Mouse (Mus musculus): Measurements from ENCODE around the gene Egfem1. TPM values are rescaled to one million over a fixed set of nuclear protein-coding genes. Genes with fewer than 3 reads are reported as not detected.

Egfem1 gene
- polyA plus RNA-seq, 1 experiment: 0.80 TPM

DNA sequence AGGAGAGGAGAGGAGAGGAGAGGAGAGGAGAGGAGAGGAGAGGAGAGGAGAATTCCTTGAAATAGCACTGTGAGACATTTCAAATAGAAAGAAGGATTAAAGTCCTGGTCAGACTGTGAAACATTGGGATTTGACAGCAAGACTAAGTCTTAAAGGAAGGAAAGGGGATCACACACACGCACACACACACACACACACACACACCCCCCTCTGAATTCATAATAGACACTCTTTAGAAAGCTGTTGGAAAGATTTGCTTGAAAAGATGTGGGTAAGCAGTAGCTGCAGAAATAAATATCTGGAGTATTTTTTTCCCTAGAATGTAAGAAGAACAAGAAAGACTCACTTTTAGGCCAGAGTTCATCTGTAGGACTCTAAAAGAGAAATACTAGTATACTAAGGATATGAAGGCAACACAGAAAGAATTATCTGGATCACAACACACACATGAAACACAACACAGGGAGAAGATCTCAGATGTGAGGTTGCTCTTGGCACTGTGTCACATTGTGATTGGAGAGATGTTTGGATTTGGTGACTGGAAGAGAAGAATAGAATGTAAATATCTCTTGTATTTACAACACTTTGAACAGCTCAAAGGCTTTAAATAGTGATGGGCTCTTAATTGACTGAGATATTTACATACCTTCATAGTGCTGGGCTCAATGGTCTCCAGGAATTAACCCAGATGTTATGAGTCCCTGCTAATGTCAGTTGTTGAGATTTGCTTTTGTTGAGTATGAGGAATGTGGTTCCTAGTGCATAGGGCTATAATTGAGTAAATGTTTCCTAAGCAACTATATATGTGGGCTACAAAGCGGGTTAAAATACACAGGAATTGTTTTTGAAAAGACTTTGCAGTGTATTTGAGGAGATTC lies 50.5 kb downstream of the Egfem1 start:
- WGBS: 74% methylated on average over 2 of the region's 2 CpGs

GRCm38 (mm10) chr3:29134509-29134908 lies 52.7 kb downstream of the Egfem1 start:
- DNase-seq: no peak
- TF ChIP-seq POLR2A (IDR thresholded peaks at IDR 0.05; ENCODE audit: borderline replicate concordance, extremely low read depth, low read depth, low read length) (no peak), CTCF (IDR thresholded peaks at IDR 0.05; ENCODE audit: insufficient read depth, low read length) (no peak)
- no peak overlapping the region for H3K4me3 ChIP-seq (replicated peaks; ENCODE audit: extremely low read depth, low read depth, low read length)
- H3K4me1 ChIP-seq (ENCODE audit: control insufficient read depth, insufficient read depth, low read length): no peaks in the 10 kb centered on the region
- 44% methylated on average over 11 of the region's 11 CpGs for WGBS

More for the DNA sequence above, 50.5 kb downstream of the Egfem1 start:
- no peak for DNase-seq
- H3K4me3 ChIP-seq (replicated peaks; ENCODE audit: extremely low read depth, low read depth, low read length): no peak overlapping the region
- TF ChIP-seq POLR2A (IDR thresholded peaks at IDR 0.05; ENCODE audit: borderline replicate concordance, extremely low read depth, low read depth, low read length) (no peak), CTCF (IDR thresholded peaks at IDR 0.05; ENCODE audit: insufficient read depth, low read length) (no peak)
- H3K4me1 ChIP-seq (ENCODE audit: control insufficient read depth, insufficient read depth, low read length): no peaks in the 10 kb centered on the region

- Histone ChIP-seq H3K4me1 (ENCODE audit: control insufficient read depth, insufficient read depth, low read length) (no peaks in the 10 kb centered on the region), H3K4me3 (replicated peaks; ENCODE audit: extremely low read depth, low read depth, low read length) (no peak overlapping the region)
- DNase-seq: no peak
- TF ChIP-seq CTCF (IDR thresholded peaks at IDR 0.05; ENCODE audit: insufficient read depth, low read length): no peak
- WGBS: 65% methylated on average over 9 of the region's 9 CpGs
These were observed 53.6 kb downstream of the Egfem1 start for GRCm38 (mm10) chr3:29135176-29136064.

DNA sequence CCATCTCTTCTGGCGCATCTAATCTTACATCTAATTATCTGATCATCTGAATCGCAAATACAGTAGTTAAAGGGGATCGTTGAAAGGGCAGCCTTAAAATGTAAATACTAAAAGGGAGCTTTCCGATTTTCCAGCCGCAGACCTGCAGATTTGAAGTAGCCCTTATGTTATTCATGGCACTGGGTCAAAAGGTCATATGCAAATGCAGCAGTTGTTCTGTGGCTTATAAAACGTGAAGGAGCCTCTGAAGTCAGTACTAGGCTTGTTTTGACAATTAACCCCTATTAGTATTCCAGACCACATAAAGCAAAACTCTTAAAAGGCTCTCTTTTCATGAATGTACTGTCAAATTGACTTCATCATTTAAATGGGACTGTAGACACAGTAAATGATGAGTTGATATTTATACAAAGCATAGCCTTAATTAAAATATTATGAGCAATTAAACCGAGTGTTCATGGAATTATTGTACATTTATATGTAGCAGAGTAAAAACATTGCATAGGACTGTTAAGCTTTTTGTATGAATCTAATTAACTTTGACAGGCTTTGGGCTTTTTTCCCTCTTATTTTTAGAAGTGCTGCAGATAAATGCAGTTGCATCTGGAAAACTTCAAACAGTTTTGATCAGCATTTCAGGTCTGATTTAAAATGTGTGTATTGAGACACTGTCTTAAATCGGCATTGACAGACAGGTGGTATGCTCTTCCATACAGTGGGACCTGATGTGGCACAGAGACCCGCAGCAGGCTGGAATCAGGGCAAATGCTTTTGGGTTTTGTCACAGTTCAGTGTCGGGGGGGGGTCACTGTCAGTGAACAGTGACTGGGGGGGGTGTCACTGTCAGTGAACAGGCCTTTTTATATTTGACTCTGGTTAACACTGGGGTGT lies 54.5 kb downstream of the Egfem1 start:
- WGBS: 48% methylated on average over 10 of the region's 10 CpGs
- no peaks in the 10 kb centered on the region for H3K4me1 ChIP-seq (ENCODE audit: control insufficient read depth, insufficient read depth, low read length)
- H3K4me3 ChIP-seq (replicated peaks; ENCODE audit: extremely low read depth, low read depth, low read length): no peak overlapping the region

GRCm38 (mm10) chr3:29168401-29168800 lies 86.6 kb downstream of the Egfem1 start:
- Histone ChIP-seq H3K4me1 (ENCODE audit: control insufficient read depth, insufficient read depth, low read length) (no peaks in the 10 kb centered on the region), H3K4me3 (replicated peaks; ENCODE audit: extremely low read depth, low read depth, low read length) (no peak overlapping the region)
- WGBS: 84% methylated on average over 4 of the region's 4 CpGs
- no peak for DNase-seq
- TF ChIP-seq CTCF (IDR thresholded peaks at IDR 0.05; ENCODE audit: insufficient read depth, low read length) (no peak), POLR2A (IDR thresholded peaks at IDR 0.05; ENCODE audit: borderline replicate concordance, extremely low read depth, low read depth, low read length) (no peak)

More for the DNA sequence above, 54.5 kb downstream of the Egfem1 start:
- TF ChIP-seq CTCF (IDR thresholded peaks at IDR 0.05; ENCODE audit: insufficient read depth, low read length) (no peak), POLR2A (IDR thresholded peaks at IDR 0.05; ENCODE audit: borderline replicate concordance, extremely low read depth, low read depth, low read length) (no peak)
- no peak for DNase-seq

DNA sequence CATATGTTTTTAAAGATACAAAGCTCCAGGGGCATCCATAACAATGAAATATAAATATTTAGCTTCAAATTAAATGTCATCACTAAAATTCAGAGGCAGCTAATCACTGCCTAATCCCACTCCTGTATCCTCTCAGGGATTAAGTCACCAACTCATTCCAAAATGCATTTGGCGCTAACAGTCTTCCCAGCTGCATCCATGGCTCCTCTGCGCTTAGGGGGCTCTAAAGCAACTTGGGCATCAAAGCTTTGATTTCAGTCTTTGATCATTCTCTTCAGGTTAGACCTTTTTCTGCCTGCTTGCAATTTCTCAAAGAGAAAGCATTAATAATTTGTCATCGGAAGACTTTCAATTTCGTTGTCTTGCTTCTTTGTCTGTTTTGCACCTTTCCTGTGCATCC lies 87.2 kb downstream of the Egfem1 start:
- 81% methylated on average over 4 of the region's 4 CpGs for WGBS
- no peak overlapping the region for H3K4me3 ChIP-seq (replicated peaks; ENCODE audit: extremely low read depth, low read depth, low read length)
- TF ChIP-seq POLR2A (IDR thresholded peaks at IDR 0.05; ENCODE audit: borderline replicate concordance, extremely low read depth, low read depth, low read length): no peak
- TF ChIP-seq CTCF (IDR thresholded peaks at IDR 0.05; ENCODE audit: insufficient read depth, low read length): no peak
- no peak for DNase-seq
- H3K4me1 ChIP-seq (ENCODE audit: control insufficient read depth, insufficient read depth, low read length): no peaks in the 10 kb centered on the region

DNA sequence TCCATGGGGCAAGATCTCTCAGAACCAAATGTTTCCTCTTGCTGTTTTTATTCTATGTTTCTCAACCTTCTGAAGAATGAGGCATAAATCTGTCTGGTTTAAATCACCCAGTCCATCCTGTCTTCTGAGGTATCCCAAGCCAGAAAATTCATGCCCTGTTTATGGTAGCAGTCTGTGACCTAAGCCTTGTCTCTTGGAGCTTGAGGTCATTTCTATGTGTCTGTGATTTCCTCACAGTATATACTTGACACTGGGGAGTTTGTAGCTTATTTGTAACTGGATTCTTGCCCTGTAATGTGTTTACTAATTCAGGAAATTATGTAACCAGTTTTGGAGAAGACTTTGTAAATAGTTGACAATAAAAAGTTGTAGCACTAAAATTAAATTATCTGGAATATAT lies 95.2 kb downstream of the Egfem1 start:
- TF ChIP-seq POLR2A (IDR thresholded peaks at IDR 0.05; ENCODE audit: borderline replicate concordance, extremely low read depth, low read depth, low read length) (no peak), CTCF (IDR thresholded peaks at IDR 0.05; ENCODE audit: insufficient read depth, low read length) (no peak)
- DNase-seq: no peak
- no peaks in the 10 kb centered on the region for H3K4me1 ChIP-seq (ENCODE audit: control insufficient read depth, insufficient read depth, low read length)
- no peak overlapping the region for H3K4me3 ChIP-seq (replicated peaks; ENCODE audit: extremely low read depth, low read depth, low read length)

DNA sequence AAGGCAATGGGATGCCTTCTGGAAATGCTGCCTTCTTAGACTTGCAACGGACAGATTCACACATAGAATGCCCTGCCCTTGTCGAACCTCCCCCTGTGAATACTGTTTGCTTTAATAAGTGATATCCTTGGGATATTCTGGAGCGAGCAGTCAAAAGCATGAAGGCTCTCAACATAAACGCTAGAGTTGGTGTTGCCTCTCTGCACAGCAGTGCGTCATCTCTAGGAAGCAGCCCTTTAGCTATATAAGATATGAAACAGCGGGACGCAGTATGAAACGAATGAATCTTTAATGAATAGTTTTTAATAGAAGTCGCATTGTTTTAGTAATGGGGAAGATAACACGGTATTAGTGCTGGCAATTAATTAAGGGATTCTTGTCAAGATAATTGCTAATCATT lies 101.2 kb downstream of the Egfem1 start:
- Histone ChIP-seq H3K4me1 (ENCODE audit: control insufficient read depth, insufficient read depth, low read length) (no peaks in the 10 kb centered on the region), H3K4me3 (replicated peaks; ENCODE audit: extremely low read depth, low read depth, low read length) (no peak overlapping the region)
- 81% methylated on average over 10 of the region's 10 CpGs for WGBS
- TF ChIP-seq CTCF (IDR thresholded peaks at IDR 0.05; ENCODE audit: insufficient read depth, low read length) (no peak), POLR2A (IDR thresholded peaks at IDR 0.05; ENCODE audit: borderline replicate concordance, extremely low read depth, low read depth, low read length) (no peak)
- DNase-seq: no peak

All from lung, adult 2 months (tissue).